Mouse (Mus musculus): ENCODE measurements at regions not wholly inside any gene's neighbourhood (a gene's known extent, or its start where the extent isn't known, plus 50 kb on each side); places are given as distances from the start of the nearest gene placed in this dataset.
A peak's percentile ranks its signal among the peaks of the same experiment; 100 is the strongest.
"Not testable (repeated sequence)": the region's sequence is repeated elsewhere in the genome, so short reads cannot be mapped to it uniquely, and the experiment has no call there.

DNA sequence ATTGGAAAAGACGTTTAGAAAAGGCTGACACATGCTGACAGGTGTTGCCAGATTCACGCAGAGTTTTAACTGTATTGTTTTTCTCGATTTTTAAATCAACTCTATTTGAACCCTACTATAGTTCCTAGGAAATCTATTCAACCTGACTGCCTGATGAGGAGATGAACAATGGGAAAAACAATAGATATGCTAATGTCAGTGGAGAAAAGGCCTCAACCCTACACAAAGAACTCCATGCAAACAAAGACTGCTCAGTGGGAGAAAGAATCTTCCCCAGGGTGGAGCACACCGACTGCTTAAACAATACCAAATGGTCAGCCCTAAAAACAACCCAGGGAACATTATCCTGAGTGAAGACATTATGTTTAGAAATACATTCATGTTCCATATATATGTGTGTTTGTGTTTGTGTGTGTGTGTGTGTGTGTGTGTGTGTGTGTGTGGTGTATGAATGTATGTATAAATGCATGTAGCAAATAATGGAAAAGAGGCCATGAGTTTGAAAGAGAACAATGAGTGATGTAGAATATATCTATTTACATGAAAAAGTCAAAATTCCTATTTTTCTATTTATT, 204.1 kb upstream of the Zfp804a start:
- ATAC-seq (ENCODE audit: low FRiP score), result peak; percentile 85
- Histone ChIP-seq H3K27ac (no peak overlapping the region), H3K36me3 (no peaks in the 10 kb centered on the region), H3K4me3 (no peak overlapping the region), H3K4me1 (no peaks in the 10 kb centered on the region), H3K9ac (no peak overlapping the region), H3K27me3 (no peaks in the 10 kb centered on the region), H3K4me2 (replicated peaks) (no peak overlapping the region), H3K9me3 (replicated peaks) (no peaks in the 10 kb centered on the region)
- WGBS, result 6% methylated on average over 4 of the region's 4 CpGs

DNA sequence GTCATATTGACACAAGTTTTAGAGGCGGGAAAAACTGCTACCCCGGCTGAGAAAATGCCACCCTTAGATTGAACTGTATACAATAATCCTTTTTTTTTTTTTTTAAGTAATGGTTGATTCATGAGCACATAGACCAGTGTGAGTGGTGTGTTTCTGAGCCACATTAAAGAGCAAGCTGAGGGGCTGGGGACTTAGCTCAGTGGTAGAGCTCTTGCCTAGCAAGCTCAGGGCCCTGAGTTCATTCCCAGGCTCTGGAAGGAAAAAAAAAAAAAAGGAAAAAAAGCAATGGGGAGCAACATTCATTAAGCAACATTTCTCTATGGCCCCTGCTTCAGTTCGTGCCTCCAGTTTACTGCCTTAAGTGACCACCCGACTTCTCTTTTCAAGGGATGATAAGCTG, 203.1 kb upstream of the Zfp804a start:
- WGBS, result 34% methylated on average over 4 of the region's 4 CpGs
- no peak overlapping the region for H3K4me3 ChIP-seq
- H3K36me3 ChIP-seq, result no peaks in the 10 kb centered on the region
- no peaks in the 10 kb centered on the region for H3K4me1 ChIP-seq
- no peak overlapping the region for H3K4me2 ChIP-seq (replicated peaks)
- no peaks in the 10 kb centered on the region for H3K9me3 ChIP-seq (replicated peaks)
- no peak for ATAC-seq (ENCODE audit: low FRiP score)
- H3K27me3 ChIP-seq, result no peaks in the 10 kb centered on the region
- H3K27ac ChIP-seq, result no peak overlapping the region
- H3K9ac ChIP-seq, result no peak overlapping the region

DNA sequence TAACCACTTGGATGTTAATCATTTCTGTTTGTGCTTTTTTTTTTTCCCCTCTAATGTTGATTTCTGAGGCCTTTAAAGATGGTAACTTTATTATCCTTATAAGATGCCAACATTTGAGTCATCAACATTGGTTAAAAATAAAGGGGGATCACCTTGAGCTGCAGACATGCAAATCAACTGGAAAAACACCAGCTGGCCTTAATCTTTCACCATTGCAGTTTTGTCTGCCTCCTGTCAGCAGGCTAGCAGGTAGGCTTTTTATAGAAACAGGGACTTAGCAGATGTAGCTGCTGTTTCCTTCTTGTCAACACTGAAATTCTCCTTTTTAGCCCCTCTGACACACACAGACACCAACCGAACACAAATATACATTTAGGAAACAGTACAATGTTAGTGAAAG, 167.6 kb upstream of the Zfp804a start:
- Histone ChIP-seq H3K4me3 (no peak overlapping the region), H3K27me3 (no peaks in the 10 kb centered on the region), H3K36me3 (no peaks in the 10 kb centered on the region), H3K27ac (no peak overlapping the region), H3K4me1 (no peaks in the 10 kb centered on the region), H3K9ac (no peak overlapping the region), H3K4me2 (replicated peaks) (no peak overlapping the region), H3K9me3 (replicated peaks) (no peaks in the 10 kb centered on the region)
- 76% methylated on average over 1 of the region's 1 CpGs for WGBS
- no peak for ATAC-seq (ENCODE audit: low FRiP score)

DNA sequence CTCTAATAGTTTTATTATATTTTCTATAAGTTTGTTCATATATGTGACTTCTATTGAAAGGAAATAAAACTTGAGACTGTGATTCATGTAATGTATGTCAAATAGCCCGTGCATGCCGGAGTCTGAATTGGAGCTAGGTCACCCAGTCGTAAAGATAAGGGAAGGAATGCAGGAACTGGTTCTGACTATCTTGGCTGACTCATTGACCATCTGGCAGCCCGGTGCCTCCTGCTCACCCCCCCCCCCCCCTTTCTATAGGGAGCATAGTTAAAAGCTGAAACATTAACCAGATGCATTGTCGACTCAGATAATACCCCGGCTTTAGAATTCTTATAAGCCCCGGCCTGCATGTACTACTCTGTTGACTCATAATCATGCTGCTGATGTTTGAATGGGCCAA, 160.5 kb upstream of the Zfp804a start:
- not testable (repeated sequence) for H3K9me3 ChIP-seq (replicated peaks); H3K27ac ChIP-seq; ATAC-seq (ENCODE audit: low FRiP score); H3K36me3 ChIP-seq; H3K4me1 ChIP-seq; H3K4me2 ChIP-seq (replicated peaks); H3K27me3 ChIP-seq; H3K4me3 ChIP-seq; H3K9ac ChIP-seq
- 73% methylated on average over 7 of the region's 7 CpGs for WGBS

DNA sequence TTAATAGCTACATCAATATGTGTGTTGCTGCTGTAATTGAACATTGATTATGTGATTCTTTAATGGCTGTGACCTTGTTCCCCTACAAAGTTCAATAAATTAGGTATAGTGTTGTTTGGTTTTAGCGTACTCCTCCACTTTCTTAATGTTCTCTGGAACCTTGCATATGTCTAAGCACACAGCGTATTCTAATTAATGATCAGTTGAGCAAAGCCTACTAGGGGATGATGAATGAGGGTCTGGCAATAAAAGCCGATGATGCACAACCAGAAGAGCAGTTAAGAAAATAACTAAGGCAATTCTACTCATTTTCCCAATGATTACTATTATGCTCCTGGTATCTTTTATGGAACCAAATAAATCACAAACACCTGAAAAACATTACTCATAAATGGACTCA, 113.7 kb upstream of the Zfp804a start:
- ATAC-seq (ENCODE audit: low FRiP score), result no peak
- Histone ChIP-seq H3K4me3 (no peak overlapping the region), H3K36me3 (no peaks in the 10 kb centered on the region), H3K9me3 (replicated peaks) (no peaks in the 10 kb centered on the region), H3K27me3 (no peaks in the 10 kb centered on the region), H3K27ac (no peak overlapping the region), H3K4me2 (replicated peaks) (no peak overlapping the region), H3K9ac (no peak overlapping the region), H3K4me1 (no peaks in the 10 kb centered on the region)
- WGBS, result 84% methylated on average over 3 of the region's 3 CpGs

Data from hindbrain, embryonic 12.5 days (tissue).